Mouse (Mus musculus) heart, postnatal 0 days (tissue): ENCODE results near the gene Pde4d. TPM values are rescaled to one million over a fixed set of nuclear protein-coding genes. Genes with fewer than 3 reads are reported as not detected.

Source experiments
- ATAC-seq: fragments of 200-750 bp; cut with Nextera tagmentation; 2 replicates; pipeline ENCODE4 v1.8.0; 2017; ENCODE audit warnings: low read depth, moderate number of reproducible peaks, moderate library complexity; ENCODE audit not compliant: insufficient read depth
- DNase-seq: peaks from one replicate; pipeline ENCODE4 v3.0.0-alpha.2; 2016; ENCODE audit warnings: low spot score
- H3K27ac ChIP-seq: fragments of 300-500 bp; sonication (generic); 2 replicates; pipeline ENCODE4 v1.5.1; 2014; ENCODE audit warnings: low read depth, mild to moderate bottlenecking
- H3K27me3 ChIP-seq: fragments of 300-500 bp; sonication (generic); 2 replicates; pipeline ENCODE4 v1.6.1; 2014; ENCODE audit warnings: low read length, mixed read lengths; ENCODE audit not compliant: control insufficient read depth, insufficient read depth
- H3K36me3 ChIP-seq: fragments of 300-500 bp; sonication (generic); replicated peaks from 2 replicates; pipeline ENCODE4 v1.6.1; 2014; ENCODE audit warnings: low read length, mixed read lengths; ENCODE audit not compliant: control insufficient read depth, insufficient read depth
- H3K4me1 ChIP-seq: fragments of 300-500 bp; sonication (generic); 2 replicates; pipeline ENCODE4 v1.6.1; 2014; ENCODE audit warnings: antibody characterized with exemption; ENCODE audit not compliant: control insufficient read depth, insufficient read depth
- H3K4me2 ChIP-seq: fragments of 300-500 bp; sonication (generic); 2 replicates; pipeline ENCODE4 v1.6.1; 2014; ENCODE audit warnings: low read depth, mild to moderate bottlenecking, low read length, moderate library complexity
- H3K4me3 ChIP-seq: fragments of 300-500 bp; sonication (generic); 2 replicates; pipeline ENCODE4 v1.5.1; 2014; ENCODE audit warnings: low read depth, low read length
- H3K9ac ChIP-seq: fragments of 300-500 bp; sonication (generic); replicated peaks from 2 replicates; pipeline ENCODE4 v1.6.1; 2014; ENCODE audit warnings: low read depth, low read length, mixed read lengths
- H3K9me3 ChIP-seq: fragments of 300-500 bp; sonication (generic); replicated peaks from 2 replicates; pipeline ENCODE4 v1.6.1; 2016; ENCODE audit warnings: low read length; ENCODE audit not compliant: control insufficient read depth
- CTCF ChIP-seq: IDR thresholded peaks from 2 replicates; pipeline ENCODE4 v1.5.1; 2016; ENCODE audit warnings: antibody characterized with exemption, control low read depth, low read depth
- EP300 ChIP-seq: IDR thresholded peaks from 2 replicates; pipeline ENCODE4 v1.6.1; 2016; ENCODE audit warnings: antibody characterized with exemption, low read depth
- WGBS: fragments of 180-500 bp; shearing (Covaris S2); extraction: QIAGEN DNeasy Blood & Tissue Kit; methylation state at CpG from one replicate; pipeline ENCODE4 v1.1.7; 2014; 5-methylcytosine and 5-hydroxymethylcytosine counted together
- polyA plus RNA-seq: library from polyadenylated mRNA; unstranded; fragments of >200 nt; fragmentation: Nextera tagmentation; extraction: Ambion mirVana; gene quantifications from 2 replicates; pipeline ENCODE4 v1.2.1, GENCODE M21; 2015
- total RNA-seq: library from RNA; depleted of rRNA; stranded (reverse); fragments of >200 nt; gene quantifications from 2 replicates; pipeline ENCODE4 v1.2.3, GENCODE M21; 2014; ENCODE audit warnings: low replicate concordance

Pde4d gene
- total and polyA plus RNA-seq, 2 experiments from 2014 or later, result 21.9 to 58.0 TPM

DNA sequence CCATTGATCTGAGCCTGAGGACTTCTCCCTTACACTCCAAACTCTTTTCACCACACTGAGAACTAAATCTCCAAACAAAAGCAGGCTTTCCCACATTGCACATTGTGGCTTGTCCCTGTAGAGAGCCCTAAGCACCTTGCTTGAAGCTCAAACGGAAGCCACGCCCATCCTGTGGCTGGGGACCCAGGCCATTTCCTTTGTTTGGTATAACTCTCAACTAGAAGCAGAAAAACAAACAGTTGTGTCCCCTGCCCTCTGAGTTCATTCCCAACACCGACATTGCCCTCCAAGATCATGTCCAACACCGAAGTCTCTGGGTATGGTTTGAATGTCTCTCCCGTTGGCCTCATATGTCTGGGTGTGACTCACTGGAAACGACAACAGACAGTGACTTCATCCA, 759.7 kb downstream of the Pde4d start:
- Histone ChIP-seq H3K36me3 (no peaks in the 10 kb centered on the region), H3K4me3 (no peak overlapping the region), H3K27me3 (no peaks in the 10 kb centered on the region), H3K4me1 (no peaks in the 10 kb centered on the region), H3K9me3 (no peaks in the 10 kb centered on the region), H3K27ac (no peak overlapping the region), H3K9ac (no peak overlapping the region), H3K4me2 (no peak overlapping the region)
- peak; percentile 6 for DNase-seq
- WGBS, result 46% methylated on average over 6 of the region's 6 CpGs
- TF ChIP-seq EP300 (no peak), CTCF (no peak)
- ATAC-seq, result no peak

DNA sequence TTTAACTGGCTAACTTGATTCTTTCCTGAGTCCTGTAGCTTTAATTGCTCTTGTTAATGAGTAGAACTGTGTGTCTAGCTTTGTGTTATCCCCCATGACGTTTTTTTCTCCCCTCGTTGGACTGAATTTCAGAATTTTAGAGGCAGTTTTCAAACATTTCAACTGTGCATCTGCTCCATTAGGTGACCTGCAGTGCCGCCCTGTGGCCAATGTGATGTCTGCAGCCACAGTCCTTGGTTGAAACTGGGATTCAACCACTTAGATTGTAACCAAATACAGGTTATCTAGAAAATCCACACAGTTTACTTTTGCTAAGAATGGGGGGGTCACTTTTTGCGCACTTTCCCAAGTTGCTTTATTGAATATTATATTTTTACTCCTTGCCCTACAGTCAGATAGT, 760.7 kb downstream of the Pde4d start:
- WGBS, result 2% methylated on average over 4 of the region's 4 CpGs
- peak; percentile 55 for DNase-seq
- no peak for ATAC-seq
- no peak overlapping the region for H3K9ac ChIP-seq
- no peaks in the 10 kb centered on the region for H3K36me3 ChIP-seq
- TF ChIP-seq CTCF (peak; percentile 88), EP300 (no peak)
- H3K9me3 ChIP-seq, result no peaks in the 10 kb centered on the region
- no peak overlapping the region for H3K4me3 ChIP-seq
- no peaks in the 10 kb centered on the region for H3K4me1 ChIP-seq
- H3K4me2 ChIP-seq, result no peak overlapping the region
- H3K27ac ChIP-seq, result no peak overlapping the region
- H3K27me3 ChIP-seq, result no peaks in the 10 kb centered on the region

DNA sequence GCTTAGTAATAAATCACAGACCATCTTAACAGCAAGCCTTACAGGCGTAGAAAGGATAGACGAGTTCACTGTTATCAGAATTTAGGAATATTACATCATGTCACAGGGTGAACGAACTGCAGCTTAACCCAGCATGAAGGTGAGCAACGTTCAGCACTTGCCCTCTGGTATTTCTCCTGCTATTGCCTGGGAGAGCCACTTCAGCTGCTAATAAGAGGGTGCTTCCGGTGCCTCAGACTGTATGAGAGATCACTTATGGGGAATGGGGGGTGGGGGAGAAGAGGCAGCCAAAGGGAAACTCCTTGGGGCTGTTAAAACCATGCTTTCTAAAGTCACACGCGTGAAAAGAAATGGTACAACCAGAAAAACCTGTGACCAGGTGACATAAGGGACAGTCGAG, 761.7 kb downstream of the Pde4d start:
- TF ChIP-seq EP300 (no peak), CTCF (no peak)
- Histone ChIP-seq H3K4me3 (peak overlapping the region; percentile 49), H3K27me3 (no peaks in the 10 kb centered on the region), H3K4me2 (peak overlapping the region; percentile 61), H3K9me3 (no peaks in the 10 kb centered on the region), H3K27ac (no peak overlapping the region), H3K36me3 (no peaks in the 10 kb centered on the region), H3K4me1 (no peaks in the 10 kb centered on the region), H3K9ac (peak overlapping the region; percentile 47; the same call in 1 of the 2 replicates)
- ATAC-seq, result no peak
- 38% methylated on average over 8 of the region's 8 CpGs for WGBS
- no peak for DNase-seq

DNA sequence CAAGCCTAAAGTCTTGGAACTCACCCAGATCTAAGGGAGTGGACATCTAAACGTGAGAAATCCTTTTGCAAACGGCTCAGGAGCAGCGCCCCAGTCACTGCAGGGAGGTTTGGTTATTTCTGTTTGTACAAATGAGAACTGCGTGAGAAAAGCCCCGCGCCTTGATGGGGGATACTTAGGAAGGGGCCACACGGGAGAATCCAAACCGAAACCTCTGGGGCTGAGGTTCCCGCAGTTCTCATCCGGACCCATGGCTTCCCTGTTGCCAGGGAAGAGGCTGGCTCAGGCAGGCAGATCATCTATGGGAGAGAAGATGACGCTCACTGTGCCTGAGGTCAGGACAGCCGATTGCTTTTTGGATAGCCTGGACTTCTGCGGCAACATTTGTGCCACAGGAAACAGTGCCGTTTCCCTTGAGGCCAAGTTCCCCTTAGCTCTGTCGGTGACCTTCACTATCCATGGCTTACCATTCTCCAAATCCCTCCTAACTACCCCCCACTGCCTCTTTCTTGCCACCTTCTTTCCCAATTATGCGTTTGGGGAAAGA, 762.3 kb downstream of the Pde4d start:
- ATAC-seq (no peak), DNase-seq (no peak)
- TF ChIP-seq CTCF (no peak), EP300 (no peak)
- no peaks in the 10 kb centered on the region for H3K27me3 ChIP-seq
- peak overlapping the region; percentile 49 for H3K4me3 ChIP-seq
- WGBS, result 23% methylated on average over 16 of the region's 16 CpGs
- no peaks in the 10 kb centered on the region for H3K4me1 ChIP-seq
- no peaks in the 10 kb centered on the region for H3K9me3 ChIP-seq
- peak overlapping the region; percentile 47; the same call in 1 of the 2 replicates for H3K9ac ChIP-seq
- H3K27ac ChIP-seq, result no peak overlapping the region
- H3K4me2 ChIP-seq, result peak overlapping the region; percentile 61
- H3K36me3 ChIP-seq, result no peaks in the 10 kb centered on the region

DNA sequence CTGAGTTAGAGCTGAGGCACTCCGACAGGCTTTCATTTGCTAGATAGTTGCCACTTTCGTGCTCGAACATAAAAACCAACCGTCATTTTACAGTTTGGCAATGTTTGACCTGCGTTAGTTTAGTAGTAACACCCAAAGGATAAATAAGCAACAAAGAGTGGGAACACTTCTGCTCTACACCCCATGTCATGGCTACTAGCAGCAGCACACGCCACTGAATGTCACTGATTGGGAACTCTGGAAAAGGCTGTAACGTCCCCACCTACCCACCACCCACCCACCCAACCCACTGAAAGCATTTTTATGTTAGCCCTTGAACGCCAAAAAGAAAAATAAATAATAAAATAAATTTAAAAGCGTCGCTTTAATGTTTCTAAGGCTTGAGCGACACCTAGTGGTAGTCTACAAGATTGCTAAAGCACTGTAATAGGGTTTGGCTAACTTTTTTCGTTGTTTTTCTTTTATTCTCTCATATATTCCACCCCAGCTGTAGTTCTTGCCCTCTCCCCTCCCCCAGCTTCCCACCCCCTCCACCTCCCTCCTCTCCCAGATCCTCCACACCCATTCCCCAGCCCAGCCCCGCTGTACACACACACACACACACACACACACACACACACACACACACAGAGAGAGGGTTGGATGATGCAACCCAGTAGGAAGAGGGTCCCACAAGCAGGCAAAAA, 763.2 kb downstream of the Pde4d start:
- H3K9ac ChIP-seq, result no peak overlapping the region
- H3K4me2 ChIP-seq, result peak overlapping the region; percentile 61
- peak overlapping the region; percentile 49 for H3K4me3 ChIP-seq
- no peak for TF ChIP-seq EP300
- peak; percentile 63 for TF ChIP-seq CTCF
- DNase-seq, result peak; percentile 47
- no peak for ATAC-seq
- no peaks in the 10 kb centered on the region for H3K27me3 ChIP-seq
- H3K9me3 ChIP-seq, result no peaks in the 10 kb centered on the region
- H3K4me1 ChIP-seq, result no peaks in the 10 kb centered on the region
- no peaks in the 10 kb centered on the region for H3K36me3 ChIP-seq
- 21% methylated on average over 13 of the region's 13 CpGs for WGBS
- H3K27ac ChIP-seq, result no peak overlapping the region
